Mouse (Mus musculus) heart, embryonic 15.5 days (tissue): ENCODE measurements around the gene 6030468B19Rik. TPM values are rescaled to one million over a fixed set of nuclear protein-coding genes. Genes with fewer than 3 reads are reported as not detected.
A peak's percentile ranks its signal among the peaks of the same experiment; 100 is the strongest.

Experiments
- ATAC-seq: fragments of 200-750 bp; cut with Nextera tagmentation; replicated peaks from 2 replicates; pipeline ENCODE4 v1.8.0; 2017; ENCODE audit warnings: low read depth, moderate TSS enrichment; ENCODE audit not compliant: insufficient number of reproducible peaks, insufficient read depth, low FRiP score
- H3K27ac ChIP-seq: fragments of 300-500 bp; sonication (generic); 2 replicates; pipeline ENCODE4 v1.5.1; 2015; ENCODE audit warnings: mild to moderate bottlenecking, inconsistent platforms
- H3K27me3 ChIP-seq: fragments of 300-500 bp; sonication (generic); 2 replicates; pipeline ENCODE4 v1.6.1; 2015; ENCODE audit warnings: inconsistent platforms
- H3K36me3 ChIP-seq: fragments of 300-500 bp; sonication (generic); 2 replicates; pipeline ENCODE4 v1.6.1; 2015; ENCODE audit warnings: mild to moderate bottlenecking, inconsistent platforms
- H3K4me1 ChIP-seq: fragments of 300-500 bp; sonication (generic); replicated peaks from 2 replicates; pipeline ENCODE4 v1.6.1; 2015; ENCODE audit warnings: inconsistent platforms
- H3K4me2 ChIP-seq: fragments of 300-500 bp; sonication (generic); 2 replicates; pipeline ENCODE4 v1.6.1; 2015; ENCODE audit warnings: inconsistent platforms, mild to moderate bottlenecking, moderate library complexity
- H3K4me3 ChIP-seq: fragments of 300-500 bp; sonication (generic); 2 replicates; pipeline ENCODE4 v1.5.1; 2015; ENCODE audit warnings: mild to moderate bottlenecking, inconsistent platforms
- H3K9ac ChIP-seq: fragments of 300-500 bp; sonication (generic); 2 replicates; pipeline ENCODE4 v1.6.1; 2015; ENCODE audit warnings: mild to moderate bottlenecking, inconsistent platforms
- H3K9me3 ChIP-seq: fragments of 300-500 bp; sonication (generic); replicated peaks from 2 replicates; pipeline ENCODE4 v1.6.1; 2016; ENCODE audit warnings: inconsistent platforms
- WGBS: fragments of 180-500 bp; shearing (Covaris S2); methylation state at CpG from one replicate; pipeline ENCODE4 v1.1.7; 2015; ENCODE audit warnings: mixed read lengths; 5-methylcytosine and 5-hydroxymethylcytosine counted together
- polyA plus RNA-seq: library from polyadenylated mRNA; unstranded; fragments of >200 nt; fragmentation: Nextera tagmentation; extraction: Ambion mirVana; gene quantifications from 2 replicates; pipeline ENCODE4 v1.2.1, GENCODE M21; 2015

The 6030468B19Rik gene
- polyA plus RNA-seq, 1 experiment from 2014 or later: 0.34 TPM

DNA sequence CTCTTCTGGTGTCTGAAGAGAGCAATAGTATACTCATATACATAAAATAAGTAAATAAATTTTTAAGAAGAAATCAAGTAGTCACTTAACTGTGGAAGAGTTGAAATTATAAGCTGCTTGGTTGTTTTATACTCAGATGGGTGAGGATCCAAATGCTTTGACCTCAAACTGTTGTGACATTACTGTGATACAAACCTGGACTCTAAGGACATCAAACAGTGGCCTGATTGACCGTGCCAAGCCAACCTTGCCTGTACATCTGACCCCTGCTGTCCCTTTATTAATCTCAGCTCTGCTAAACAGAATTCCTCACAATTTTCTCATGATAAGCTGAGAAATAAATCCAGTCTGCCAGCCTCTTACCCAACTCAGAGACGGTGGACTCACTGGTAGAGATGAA is 48.2 kb downstream of the 6030468B19Rik start:
- Histone ChIP-seq H3K27ac (no peak overlapping the region), H3K9ac (no peak overlapping the region), H3K9me3 (no peaks in the 10 kb centered on the region), H3K4me3 (no peak overlapping the region), H3K4me2 (no peak overlapping the region), H3K27me3 (no peaks in the 10 kb centered on the region), H3K4me1 (peaks cover 30% of the 10 kb centered on the region), H3K36me3 (no peaks in the 10 kb centered on the region)
- 79% methylated on average over 2 of the region's 2 CpGs for WGBS
- ATAC-seq: no peak

DNA sequence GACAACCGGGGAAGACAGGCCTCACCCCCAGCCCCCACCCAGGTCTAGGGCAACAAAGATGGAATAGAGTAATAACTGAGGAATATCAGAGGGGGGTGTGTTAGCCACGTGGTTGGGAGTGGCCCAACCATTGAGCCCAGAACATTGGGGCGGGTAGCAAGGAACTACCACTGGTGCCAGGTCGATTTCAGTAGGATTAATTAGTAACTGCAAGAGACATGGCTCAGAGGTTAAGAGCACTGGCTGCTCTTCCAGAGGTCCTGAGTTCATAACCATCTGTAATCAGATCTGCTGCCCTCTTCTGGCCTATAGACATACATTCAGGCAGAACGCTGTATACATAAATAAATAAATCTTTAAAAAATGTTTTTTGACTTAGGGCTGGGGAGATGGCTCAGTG is 49.2 kb downstream of the 6030468B19Rik start:
- H3K9ac ChIP-seq: no peak overlapping the region
- no peak overlapping the region for H3K27ac ChIP-seq
- H3K27me3 ChIP-seq: no peaks in the 10 kb centered on the region
- no peaks in the 10 kb centered on the region for H3K9me3 ChIP-seq
- peaks cover 29% of the 10 kb centered on the region for H3K4me1 ChIP-seq
- no peak overlapping the region for H3K4me3 ChIP-seq
- 46% methylated on average over 5 of the region's 5 CpGs for whole genome bisulfite sequencing
- H3K4me2 ChIP-seq: no peak overlapping the region
- 0 out of 2 replicates have a peak, but pooled peaks cover under 1% of the 10 kb centered on the region for H3K36me3 ChIP-seq
- ATAC-seq: no peak

DNA sequence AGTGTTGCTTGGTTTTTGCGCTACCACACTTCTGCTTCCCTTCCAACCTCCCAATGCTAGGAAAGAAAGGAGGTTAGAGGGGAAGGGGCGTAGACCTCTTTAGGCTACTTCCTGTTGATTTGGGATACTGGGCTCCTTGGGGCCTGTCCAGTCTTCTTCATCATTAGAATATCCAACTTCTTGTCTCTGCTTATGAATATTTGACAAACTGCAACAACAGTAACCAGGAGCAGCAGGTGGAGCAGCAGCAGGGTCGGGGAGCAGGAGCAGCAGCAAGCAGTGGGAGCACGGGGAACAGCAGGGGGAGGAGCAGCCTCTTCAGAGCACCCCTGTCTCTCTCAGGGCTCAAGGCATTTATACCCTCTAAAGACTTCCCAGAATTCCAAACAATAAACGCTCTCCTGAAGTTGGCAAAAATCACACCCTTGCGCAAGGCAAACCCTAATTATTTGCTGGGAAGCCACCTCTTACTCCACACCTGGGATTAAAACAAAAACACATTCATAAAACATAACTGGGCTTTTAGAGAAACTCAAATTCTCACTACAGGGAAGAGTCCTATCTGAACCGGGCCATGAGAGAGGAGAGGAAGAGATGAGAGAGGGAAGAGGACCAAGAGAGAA is 50.2 kb downstream of the 6030468B19Rik start:
- 80% methylated on average over 7 of the region's 7 CpGs for WGBS
- peak overlapping the region; percentile 85; the same call in 1 of the 2 replicates for H3K9ac ChIP-seq
- H3K4me2 ChIP-seq: peak overlapping the region; percentile 84
- H3K9me3 ChIP-seq: no peaks in the 10 kb centered on the region
- ATAC-seq: no peak
- peaks cover 29% of the 10 kb centered on the region for H3K4me1 ChIP-seq
- no peaks in the 10 kb centered on the region for H3K27me3 ChIP-seq
- H3K27ac ChIP-seq: peak overlapping the region; percentile 97
- H3K36me3 ChIP-seq: peaks cover 9% of the 10 kb centered on the region
- peak overlapping the region; percentile 72 for H3K4me3 ChIP-seq

DNA sequence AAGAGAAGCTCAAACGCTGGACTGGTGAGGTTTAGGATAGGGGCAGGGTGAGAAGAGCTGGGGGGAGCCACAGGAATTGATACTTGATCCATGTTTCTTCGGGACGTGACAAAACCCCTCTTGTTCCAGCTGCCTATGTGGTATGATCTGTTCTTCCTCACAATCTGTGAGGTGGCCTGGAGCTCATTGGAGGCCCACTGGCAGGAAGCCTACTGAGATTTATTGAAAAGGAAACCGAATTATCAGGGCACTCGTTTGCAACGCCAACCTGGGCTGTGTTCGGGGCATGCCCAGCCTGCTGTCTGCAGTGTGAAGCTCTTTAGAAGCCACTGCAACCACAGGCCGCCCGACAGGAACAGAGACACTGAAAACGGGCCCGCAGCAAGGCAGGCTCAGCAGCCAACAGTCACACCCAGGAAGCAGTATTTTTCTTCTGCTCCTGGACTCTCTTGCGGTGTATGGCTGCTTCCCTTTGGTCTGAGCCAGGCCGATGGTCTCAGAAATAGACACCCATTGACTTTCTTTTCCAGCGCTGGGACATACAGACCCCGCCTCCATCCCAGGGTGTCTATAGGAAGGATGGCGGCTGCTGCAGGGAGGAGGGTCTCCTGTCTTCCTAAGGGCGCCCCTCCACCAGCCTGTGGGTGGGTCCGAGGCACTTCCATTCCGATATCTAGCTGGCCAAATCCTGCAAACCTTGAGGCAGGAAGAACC is 51.0 kb downstream of the 6030468B19Rik start:
- Histone ChIP-seq H3K4me3 (peak overlapping the region; percentile 72), H3K9ac (peak overlapping the region; percentile 85), H3K4me1 (peaks cover 29% of the 10 kb centered on the region), H3K27me3 (no peaks in the 10 kb centered on the region), H3K4me2 (peak overlapping the region; percentile 84), H3K27ac (peak overlapping the region; percentile 97), H3K9me3 (no peaks in the 10 kb centered on the region), H3K36me3 (peaks cover 15% of the 10 kb centered on the region)
- WGBS: 5% methylated on average over 19 of the region's 19 CpGs
- ATAC-seq: peak; percentile 73

DNA sequence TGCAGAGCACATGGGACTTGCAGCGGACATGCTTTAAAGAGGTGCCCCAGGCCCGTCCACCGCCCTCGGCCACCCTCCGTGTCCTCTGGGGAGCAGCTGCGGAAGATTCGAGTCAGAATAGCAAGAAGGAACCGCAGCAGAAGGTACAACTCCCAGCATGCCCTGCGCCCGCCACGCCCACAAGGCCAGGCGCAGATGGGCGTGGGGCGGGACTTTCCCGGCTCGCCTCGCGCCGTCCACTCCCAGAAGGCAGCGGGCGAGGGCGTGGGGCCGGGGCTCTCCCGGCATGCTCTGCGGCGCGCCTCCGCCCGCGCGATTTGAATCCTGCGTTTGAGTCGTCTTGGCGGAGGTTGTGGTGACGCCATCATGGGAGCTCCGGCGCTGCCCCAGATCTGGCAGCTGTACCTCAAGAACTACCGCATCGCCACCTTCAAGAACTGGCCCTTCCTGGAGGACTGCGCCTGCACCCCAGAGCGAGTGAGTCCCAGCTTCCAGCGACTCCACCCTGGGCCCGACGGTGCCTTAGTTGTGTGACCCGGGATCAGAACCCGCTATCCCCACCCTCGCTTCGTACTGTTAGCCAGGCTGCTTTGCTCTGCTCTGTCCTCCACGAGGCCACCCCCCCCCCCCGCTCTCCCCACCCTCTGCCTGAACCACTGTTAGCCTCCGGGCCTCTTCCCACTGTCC is 51.7 kb downstream of the 6030468B19Rik start, which contains the start of gene Birc5:
Gene Birc5, plus strand, starts transcription at position 267 of the 687 bp plus-strand sequence.
- peaks cover 21% of the 10 kb centered on the region for H3K36me3 ChIP-seq
- ATAC-seq: peak; percentile 92
- WGBS: under 1% methylated on average over 51 of the region's 51 CpGs

DNA sequence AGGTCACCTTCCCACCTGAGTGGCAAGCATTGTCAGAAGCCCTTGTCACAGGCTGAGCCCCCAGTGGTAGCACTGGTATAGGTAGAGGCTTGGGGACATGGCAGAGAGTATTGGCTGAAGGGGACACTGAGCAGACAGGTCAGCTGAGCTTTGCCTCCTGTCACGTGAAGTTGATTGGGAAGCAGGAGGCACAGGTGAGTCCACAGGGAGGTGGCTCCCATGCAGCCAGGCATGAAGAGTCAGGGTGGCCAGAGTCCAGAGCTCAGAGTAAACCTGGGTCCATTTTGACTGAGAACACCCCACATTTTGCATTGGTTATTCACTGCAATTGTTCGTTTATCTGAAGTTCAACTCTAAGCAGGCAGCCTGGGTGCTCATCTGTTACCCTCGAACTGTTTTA is 55.4 kb downstream of the 6030468B19Rik start:
- Histone ChIP-seq H3K36me3 (peaks cover 46% of the 10 kb centered on the region), H3K9me3 (no peaks in the 10 kb centered on the region), H3K4me1 (peaks cover 24% of the 10 kb centered on the region), H3K4me2 (no peak overlapping the region), H3K9ac (no peak overlapping the region), H3K27me3 (no peaks in the 10 kb centered on the region), H3K27ac (no peak overlapping the region), H3K4me3 (no peak overlapping the region)
- 90% methylated on average over 3 of the region's 3 CpGs for WGBS
- no peak for ATAC-seq

More for the DNA sequence above, 51.7 kb downstream of the 6030468B19Rik start, which contains the start of gene Birc5:
- peaks cover 29% of the 10 kb centered on the region for H3K4me1 ChIP-seq
- H3K4me3 ChIP-seq: peak within 1 kb of the TSS; percentile 72
- no peaks in the 10 kb centered on the region for H3K27me3 ChIP-seq
- H3K9me3 ChIP-seq: no peaks in the 10 kb centered on the region
- peak within 1 kb of the TSS; percentile 84 for H3K4me2 ChIP-seq
- H3K27ac ChIP-seq: peak within 1 kb of the TSS; percentile 97
- peak within 1 kb of the TSS; percentile 85 for H3K9ac ChIP-seq

DNA sequence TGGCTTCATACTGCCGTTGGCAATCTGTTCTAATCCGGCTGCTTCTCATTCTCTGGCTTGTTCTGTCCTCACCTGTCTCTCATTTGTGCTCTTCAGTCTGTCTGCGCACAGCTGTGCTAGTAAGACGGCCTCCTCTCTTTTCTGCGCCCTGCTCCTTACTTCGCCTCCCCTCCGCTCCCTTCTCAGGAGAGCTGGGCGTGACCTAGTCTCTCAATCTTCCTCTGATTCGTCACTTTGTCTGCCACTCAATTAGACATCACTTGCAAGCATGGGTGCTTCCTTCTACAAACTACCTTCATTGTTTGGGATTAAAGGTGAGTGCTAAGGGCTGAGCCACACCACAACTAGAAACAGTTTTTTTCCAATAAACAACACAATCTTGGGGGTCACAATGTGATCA is 56.8 kb downstream of the 6030468B19Rik start:
- H3K9me3 ChIP-seq: no peaks in the 10 kb centered on the region
- peaks cover 7% of the 10 kb centered on the region for H3K27me3 ChIP-seq
- no peak for ATAC-seq
- no peak overlapping the region for H3K4me2 ChIP-seq
- no peak overlapping the region for H3K9ac ChIP-seq
- WGBS: 92% methylated on average over 9 of the region's 9 CpGs
- H3K4me1 ChIP-seq: peaks cover 17% of the 10 kb centered on the region
- H3K4me3 ChIP-seq: no peak overlapping the region
- peaks cover 46% of the 10 kb centered on the region for H3K36me3 ChIP-seq
- no peak overlapping the region for H3K27ac ChIP-seq

DNA sequence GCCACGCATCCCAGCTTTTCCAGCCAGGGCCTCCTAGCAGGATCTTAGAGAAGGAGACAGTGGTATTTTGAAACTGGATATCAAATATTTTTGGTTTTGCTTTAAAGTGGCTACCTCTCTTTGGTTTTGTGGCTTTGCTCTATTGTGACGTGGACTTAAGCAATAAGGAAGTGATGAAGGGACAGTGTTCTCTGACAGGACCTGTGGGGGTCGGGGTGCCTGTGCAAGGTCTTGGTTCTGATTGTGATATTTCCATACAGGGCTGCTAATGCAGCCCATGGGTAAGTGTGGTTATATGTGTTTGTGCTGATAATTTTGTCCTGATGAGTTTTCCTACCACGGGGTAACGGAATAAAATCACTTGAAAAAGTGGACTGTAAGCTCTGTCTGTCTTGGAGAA is 57.9 kb downstream of the 6030468B19Rik start:
- Histone ChIP-seq H3K9me3 (no peaks in the 10 kb centered on the region), H3K27me3 (peaks cover 18% of the 10 kb centered on the region), H3K4me3 (no peak overlapping the region), H3K4me1 (peaks cover 6% of the 10 kb centered on the region), H3K36me3 (peaks cover 46% of the 10 kb centered on the region), H3K4me2 (no peak overlapping the region), H3K27ac (no peak overlapping the region), H3K9ac (no peak overlapping the region)
- ATAC-seq: no peak
- 97% methylated on average over 5 of the region's 5 CpGs for WGBS

DNA sequence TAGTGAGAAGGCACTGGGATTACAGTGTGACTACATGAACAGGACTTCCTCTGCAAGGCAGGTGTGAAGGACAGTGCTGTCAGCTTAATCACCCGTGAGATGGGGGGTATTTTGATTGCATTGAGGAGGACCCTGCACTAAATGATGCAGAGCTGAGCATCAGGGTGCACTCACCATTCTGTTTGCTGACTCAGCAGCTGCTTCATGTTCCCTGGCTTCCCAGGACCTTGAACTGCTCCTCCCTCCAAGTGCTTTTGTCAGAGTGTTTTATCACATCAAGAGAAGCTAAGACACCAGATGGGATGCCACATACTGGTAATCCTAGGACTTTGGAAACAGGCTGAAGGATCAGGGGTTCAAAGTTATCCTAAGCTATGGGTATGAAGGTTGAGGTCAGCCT is 58.5 kb downstream of the 6030468B19Rik start:
- Histone ChIP-seq H3K9ac (no peak overlapping the region), H3K27me3 (peaks cover 24% of the 10 kb centered on the region), H3K4me2 (no peak overlapping the region), H3K4me1 (peaks cover 6% of the 10 kb centered on the region), H3K27ac (no peak overlapping the region), H3K4me3 (no peak overlapping the region), H3K9me3 (no peaks in the 10 kb centered on the region), H3K36me3 (peaks cover 46% of the 10 kb centered on the region)
- ATAC-seq: no peak
- 66% methylated on average over 1 of the region's 1 CpGs for WGBS
